ENCODE assay signal across 9 mouse cellular contexts in the genomic region with DNA sequence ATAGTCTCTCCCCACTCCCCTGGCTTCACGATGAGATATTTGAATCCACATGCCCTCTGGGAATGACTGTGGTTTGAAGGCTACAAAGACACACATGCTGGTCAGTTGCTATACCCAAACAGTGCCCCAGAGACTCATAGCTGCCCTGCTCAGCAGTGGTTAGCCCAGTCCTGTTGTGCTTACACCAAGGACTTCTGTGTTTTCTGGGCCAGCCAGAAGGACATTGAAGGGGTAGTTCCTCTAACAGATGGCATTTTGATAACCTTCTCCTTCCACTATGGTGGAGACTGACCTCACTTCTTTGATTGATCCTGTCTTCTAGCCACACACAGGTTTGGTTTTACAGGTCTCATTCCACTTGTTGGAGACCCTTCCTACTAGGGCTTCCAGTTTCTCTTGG.
DNase-seq lines count a peak whose midpoint lies in the region; ATAC-seq and TF ChIP-seq lines count a peak whose summit lies in the region.
"Had no signal": no experiment of that assay in that cellular context is flagged by ENCODE, and none has a peak within 500 bp of the region (broad histone marks: within the 10 kb centered on the region; RNA-seq: fewer than 3 reads in every experiment).

No protein-coding gene starts in this region.

- no peak overlapping the region for H3K4me3 ChIP-seq in heart, embryonic 14.5 days (ENCODE audit: control insufficient read depth in 1 of 2, insufficient read depth in 1 of 2, low read depth in 1 of 2, low read length in 2 of 2)
- H3K4me3 ChIP-seq in lung, postnatal 0 days (ENCODE audit: low read depth, low read length), result no peak overlapping the region
- no peak overlapping the region for H3K4me3 ChIP-seq in hindbrain, postnatal 0 days (ENCODE audit: low read length)
- no peak overlapping the region for H3K4me3 ChIP-seq in stomach, embryonic 15.5 days (replicated peaks)

- no peaks in the 10 kb centered on the region for H3K36me3 ChIP-seq in heart, embryonic 14.5 days (ENCODE audit: control insufficient read depth, insufficient read depth, low read length)
- H3K36me3 ChIP-seq in lung, postnatal 0 days (ENCODE audit: insufficient read depth, low read length), result no peaks in the 10 kb centered on the region
- no peaks in the 10 kb centered on the region for H3K36me3 ChIP-seq in hindbrain, postnatal 0 days (ENCODE audit: insufficient read depth, low read length)
- no peaks in the 10 kb centered on the region for H3K36me3 ChIP-seq in stomach, embryonic 15.5 days

- no peak for ATAC-seq in heart, embryonic 14.5 days (ENCODE audit: insufficient number of reproducible peaks, insufficient read depth, low FRiP score, low read depth)
- ATAC-seq in lung, postnatal 0 days, result no peak
- ATAC-seq in hindbrain, postnatal 0 days, result no peak
- no peak for ATAC-seq in stomach, embryonic 15.5 days (ENCODE audit: insufficient read depth, low FRiP score, low read depth)

- TF ChIP-seq EP300 in lung, postnatal 0 days (IDR thresholded peaks at IDR 0.05), result no peak

- no peak overlapping the region for H3K9ac ChIP-seq in heart, embryonic 14.5 days (ENCODE audit: low read length)
- no peak overlapping the region for H3K9ac ChIP-seq in lung, postnatal 0 days (replicated peaks; ENCODE audit: low read depth)
- H3K9ac ChIP-seq in hindbrain, postnatal 0 days (replicated peaks; ENCODE audit: low read length), result no peak overlapping the region
- H3K9ac ChIP-seq in stomach, embryonic 15.5 days, result no peak overlapping the region

- no peaks in the 10 kb centered on the region for H3K9me3 ChIP-seq in heart, embryonic 14.5 days (ENCODE audit: control insufficient read depth, low read length)
- H3K9me3 ChIP-seq in lung, postnatal 0 days (ENCODE audit: low read length), result no peaks in the 10 kb centered on the region
- no peaks in the 10 kb centered on the region for H3K9me3 ChIP-seq in hindbrain, postnatal 0 days (ENCODE audit: low read length)
- no peaks in the 10 kb centered on the region for H3K9me3 ChIP-seq in stomach, embryonic 15.5 days

- H3K4me1 ChIP-seq in heart, embryonic 14.5 days (ENCODE audit: control insufficient read depth in 2 of 2, insufficient read depth in 2 of 2, low read length in 2 of 2), result peaks cover 21 to 43% of the 10 kb centered on the region in 2 experiments
- peaks cover 20% of the 10 kb centered on the region for H3K4me1 ChIP-seq in lung, postnatal 0 days (ENCODE audit: insufficient read depth, low read depth, low read length)
- peaks cover 6% of the 10 kb centered on the region; the same call in 1 of the 2 replicates for H3K4me1 ChIP-seq in hindbrain, postnatal 0 days (ENCODE audit: insufficient read depth, low read length)
- peaks cover 21% of the 10 kb centered on the region for H3K4me1 ChIP-seq in stomach, embryonic 15.5 days

- peak overlapping the region; percentile 79 to 93 for H3K27ac ChIP-seq in heart, embryonic 14.5 days (replicated peaks in 1 of 2; ENCODE audit: control insufficient read depth in 1 of 2, insufficient read depth in 1 of 2, low read depth in 2 of 2, low read length in 2 of 2)
- H3K27ac ChIP-seq in lung, postnatal 0 days (ENCODE audit: low read length), result peak overlapping the region; percentile 55; the same call in 1 of the 2 replicates
- H3K27ac ChIP-seq in hindbrain, postnatal 0 days, result peak overlapping the region; percentile 54; the same call in 1 of the 2 replicates
- H3K27ac ChIP-seq in stomach, embryonic 15.5 days, result peak overlapping the region; percentile 87

- DNase-seq in heart, adult 9 months (ENCODE audit: low spot score in 2 of 2), result no peak
- DNase-seq in lung, postnatal 0 days (ENCODE audit: low spot score), result no peak
- no peak for DNase-seq in lung, postnatal 4 days
- DNase-seq in hindbrain, postnatal 0 days (ENCODE audit: low spot score), result no peak
- no peak for DNase-seq in right cerebral cortex, adult 2 months (ENCODE audit: low spot score in 2 of 2)
- no peak for DNase-seq in ovary, postnatal 10 days (ENCODE audit: low spot score)
- DNase-seq: cerebellum, adult 18-20 months had no signal

- no peak for TF ChIP-seq CTCF in lung, postnatal 0 days (IDR thresholded peaks at IDR 0.05)
- TF ChIP-seq CTCF in hindbrain, postnatal 0 days (IDR thresholded peaks at IDR 0.05; ENCODE audit: low read depth), result no peak

- 53% methylated on average over 1 of the region's 1 CpGs for WGBS in heart, embryonic 14.5 days
- 60% methylated on average over 1 of the region's 1 CpGs for WGBS in lung, postnatal 0 days
- 90% methylated on average over 1 of the region's 1 CpGs for WGBS in hindbrain, postnatal 0 days
- 69% methylated on average over 1 of the region's 1 CpGs for WGBS in stomach, embryonic 15.5 days

- no peaks in the 10 kb centered on the region for H3K27me3 ChIP-seq in heart, embryonic 14.5 days (ENCODE audit: control insufficient read depth, insufficient read depth, low read length)
- no peaks in the 10 kb centered on the region for H3K27me3 ChIP-seq in lung, postnatal 0 days (replicated peaks; ENCODE audit: insufficient read depth, low read length)
- no peaks in the 10 kb centered on the region for H3K27me3 ChIP-seq in hindbrain, postnatal 0 days (ENCODE audit: insufficient read depth, low read length)
- H3K27me3 ChIP-seq in stomach, embryonic 15.5 days (replicated peaks), result no peaks in the 10 kb centered on the region

- peak overlapping the region; percentile 40 for H3K4me2 ChIP-seq in heart, embryonic 14.5 days (ENCODE audit: low read length)
- H3K4me2 ChIP-seq in lung, postnatal 0 days (replicated peaks; ENCODE audit: low read depth, low read length), result no peak overlapping the region
- H3K4me2 ChIP-seq in hindbrain, postnatal 0 days (ENCODE audit: low read depth, low read length), result no peak overlapping the region
- peak overlapping the region; percentile 29; the same call in 1 of the 2 replicates for H3K4me2 ChIP-seq in stomach, embryonic 15.5 days

Comparison
In these comparisons a context has a peak if more than half of its experiments do, and no peak if none do; other contexts are left out.
1. H3K4me2 ChIP-seq: peak in heart, embryonic 14.5 days (single experiment) and stomach, embryonic 15.5 days (single experiment); none in lung, postnatal 0 days (single experiment) and hindbrain, postnatal 0 days (single experiment).
2. Peak in every context shown above with its lines, with median percentiles within 50 percentile points of each other: H3K27ac ChIP-seq.